Mouse (Mus musculus) CH12.LX (cell line): Measurements from ENCODE around the gene Psme2b.
"Not testable (repeated sequence)": the region's sequence is repeated elsewhere in the genome, so short reads cannot be mapped to it uniquely, and the experiment has no call there.

Source experiments
- BHLHE40 ChIP-seq: IDR thresholded peaks from 2 replicates; pipeline ENCODE4 v1.6.1; 2011; ENCODE audit warnings: mild to moderate bottlenecking, low read depth, low read length, improper control_type of control experiment
- CTCF ChIP-seq, 2 experiments: IDR thresholded peaks in 1 of 2; conservative IDR thresholded peaks in 1 of 2; 2 replicates each; pipeline ENCODE4 v1.5.1; 2011 to 2012; ENCODE audit warnings: low read depth in 2 of 2, low read length in 2 of 2, improper control_type of control experiment in 1 of 2, inconsistent platforms in 1 of 2, mild to moderate bottlenecking in 1 of 2, moderate library complexity in 1 of 2
- EP300 ChIP-seq: IDR thresholded peaks from 2 replicates; pipeline ENCODE4 v1.6.1; 2011; ENCODE audit warnings: low read length, improper control_type of control experiment
- GABPA ChIP-seq: IDR thresholded peaks from 2 replicates; pipeline ENCODE4 v1.6.1; 2012; ENCODE audit warnings: low read depth, low read length, improper control_type of control experiment, inconsistent platforms; ENCODE audit not compliant: insufficient replicate concordance
- JUND ChIP-seq: conservative IDR thresholded peaks from 2 replicates; pipeline ENCODE4 v1.6.1; 2011; ENCODE audit warnings: low read depth, low read length, improper control_type of control experiment
- MAFK ChIP-seq: IDR thresholded peaks from 2 replicates; pipeline ENCODE4 v1.6.1; 2011; ENCODE audit warnings: low read length, improper control_type of control experiment; ENCODE audit not compliant: insufficient replicate concordance
- MEF2A ChIP-seq: IDR thresholded peaks from 2 replicates; pipeline ENCODE4 v1.6.1; 2014; ENCODE audit warnings: low read depth, mild to moderate bottlenecking, inconsistent platforms, low read length, improper control_type of control experiment, borderline replicate concordance
- NELFE ChIP-seq: IDR thresholded peaks from 2 replicates; pipeline ENCODE4 v1.6.1; 2011; ENCODE audit warnings: low read depth, low read length, improper control_type of control experiment
- POLR2A ChIP-seq: IDR thresholded peaks from 2 replicates; pipeline ENCODE4 v1.6.1; 2011; ENCODE audit warnings: low read depth, mild to moderate bottlenecking, improper control_type of control experiment, low read length
- SIN3A ChIP-seq: IDR thresholded peaks from 2 replicates; pipeline ENCODE4 v1.6.1; 2012; ENCODE audit warnings: low read length, improper control_type of control experiment, inconsistent platforms
- ZC3H11A ChIP-seq: IDR thresholded peaks from 2 replicates; pipeline ENCODE4 v1.6.1; 2012; ENCODE audit warnings: low read depth, mild to moderate bottlenecking, inconsistent platforms, low read length, improper control_type of control experiment
- ZMIZ1 ChIP-seq: IDR thresholded peaks from 2 replicates; pipeline ENCODE4 v1.6.1; 2012; ENCODE audit warnings: low read depth, mild to moderate bottlenecking, inconsistent platforms, low read length, improper control_type of control experiment

DNA sequence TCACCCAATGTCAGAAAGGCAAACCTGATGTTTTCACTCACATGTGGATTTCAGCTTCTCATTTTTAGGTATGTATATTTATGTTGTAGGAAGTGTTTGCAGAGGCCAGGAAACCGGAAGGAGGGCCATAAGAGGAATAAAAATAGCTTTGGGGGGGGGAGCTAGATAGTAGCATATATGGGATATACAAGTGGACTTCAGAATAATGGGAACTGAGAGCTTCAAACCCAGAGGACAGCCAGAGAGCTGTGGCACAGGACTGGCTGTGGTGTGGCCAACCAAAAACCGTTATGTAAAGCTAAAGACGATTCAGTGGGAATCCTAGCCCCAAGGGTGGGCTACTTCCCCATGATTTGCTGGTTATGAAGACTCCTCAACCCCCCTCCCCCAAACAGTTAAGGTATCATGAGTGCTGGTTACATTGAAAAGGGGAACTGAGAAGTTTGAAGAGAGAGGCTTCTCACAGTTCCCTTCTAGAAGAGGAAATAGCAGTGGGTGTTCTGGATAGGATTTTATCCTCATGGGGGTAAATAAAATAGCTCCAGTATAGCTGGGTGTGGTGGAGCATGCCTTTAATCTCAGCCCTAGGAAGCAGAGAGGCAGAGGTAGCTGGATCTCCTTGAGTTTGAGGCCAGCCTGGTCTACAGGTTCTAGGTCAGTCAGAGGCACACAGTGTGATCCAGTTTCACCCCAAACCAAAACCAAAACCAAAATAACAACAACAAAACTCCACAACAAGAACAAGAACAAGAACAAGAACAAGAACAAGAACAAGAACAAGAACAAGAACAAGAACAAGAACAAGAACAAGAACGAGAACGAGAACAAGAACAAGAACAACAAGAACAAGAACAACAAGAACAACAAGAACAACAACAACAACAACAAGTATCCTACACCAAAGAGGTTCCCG is 45.1 kb downstream of the Psme2b start:
- 0 out of 2 replicates have a peak, but pooled peaks have one; percentile 36 for TF ChIP-seq NELFE
- not testable (repeated sequence) for TF ChIP-seq POLR2A; CTCF (conservative IDR thresholded peaks at IDR 0.05 in 1 of 2, IDR thresholded peaks at IDR 0.05 in 1 of 2; ENCODE audit: low read depth in 2 of 2, low read length in 2 of 2); GABPA; ZMIZ1; ZC3H11A
- TF ChIP-seq MAFK: peak; percentile 72; the same call in 1 of the 2 replicates
- peak; percentile 83 for TF ChIP-seq SIN3A
- peak; percentile 78 for TF ChIP-seq BHLHE40
- peak; percentile 98 for TF ChIP-seq EP300
- peak; percentile 80 for TF ChIP-seq MEF2A
- TF ChIP-seq JUND: peak; percentile 67
